Mouse (Mus musculus) spleen, adult 2 months (tissue): ENCODE data around the gene Cog4.

ENCODE experiments used
- CTCF ChIP-seq: fragments of 200-500 bp; IDR thresholded peaks from 2 replicates; pipeline ENCODE4 v1.5.1; 2011; ENCODE audit warnings: mild to moderate bottlenecking, inconsistent platforms; ENCODE audit not compliant: insufficient read depth, insufficient read length, insufficient replicate concordance; ENCODE audit errors: extremely low read depth
- POLR2A ChIP-seq: fragments of 200-500 bp; IDR thresholded peaks from 2 replicates; pipeline ENCODE4 v1.6.1; 2011; ENCODE audit warnings: low read depth, low read length, inconsistent platforms

DNA sequence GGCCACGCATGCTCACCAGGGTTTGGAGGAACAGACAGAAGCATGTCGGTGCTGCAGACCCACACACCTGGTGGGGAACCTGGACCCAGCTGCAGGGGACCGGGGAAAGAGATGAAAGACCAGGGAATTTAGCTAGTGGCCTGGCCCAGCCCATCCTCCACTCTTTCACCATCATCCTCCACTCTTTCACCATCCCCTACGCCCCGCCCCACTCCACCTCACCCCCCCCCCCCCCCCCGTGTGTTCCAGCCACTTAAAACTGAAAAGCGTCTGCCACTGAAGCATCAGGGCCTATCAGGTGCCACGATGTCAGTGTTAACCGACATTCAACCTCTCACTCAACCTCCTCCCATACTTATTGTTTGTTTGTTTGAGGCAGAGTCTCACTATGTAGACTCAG lies 48.9 kb downstream of the Cog4 start:
- TF ChIP-seq CTCF (no peak), POLR2A (no peak)
